Mouse (Mus musculus): ENCODE measurements at regions not wholly inside any gene's neighbourhood (a gene's known extent, or its start where the extent isn't known, plus 50 kb on each side); places are given as distances from the start of the nearest gene placed in this dataset.

DNA sequence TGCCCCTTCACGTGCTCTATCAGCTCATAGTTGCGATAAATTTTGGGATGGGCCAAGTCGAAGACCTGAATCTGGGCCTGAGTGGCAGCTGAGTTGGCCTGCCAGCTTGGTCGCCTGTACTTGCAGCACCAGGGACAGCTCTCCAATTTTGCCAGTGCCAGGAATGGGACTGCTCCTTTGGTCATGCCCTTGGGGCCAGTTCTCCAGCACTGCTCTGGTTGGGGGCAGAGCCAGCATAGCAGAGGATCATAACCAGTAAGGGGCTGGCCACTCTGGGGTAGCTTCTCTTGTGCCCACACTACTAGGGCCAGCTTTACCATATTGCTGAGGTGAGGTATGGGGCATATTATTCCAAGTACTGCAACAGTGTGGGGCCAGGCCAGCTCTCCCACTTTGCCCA is 397.0 kb upstream of the Cadm2 start:
- TF ChIP-seq POLR2A (IDR thresholded peaks at IDR 0.05; ENCODE audit: extremely low read depth, insufficient read depth, low read length), result no peak
- Histone ChIP-seq H3K4me3 (ENCODE audit: insufficient read depth, low read length) (no peak overlapping the region), H3K4me1 (ENCODE audit: control insufficient read depth, insufficient read depth, low read length) (no peaks in the 10 kb centered on the region), H3K27ac (ENCODE audit: insufficient read depth, low read length) (no peak overlapping the region)

DNA sequence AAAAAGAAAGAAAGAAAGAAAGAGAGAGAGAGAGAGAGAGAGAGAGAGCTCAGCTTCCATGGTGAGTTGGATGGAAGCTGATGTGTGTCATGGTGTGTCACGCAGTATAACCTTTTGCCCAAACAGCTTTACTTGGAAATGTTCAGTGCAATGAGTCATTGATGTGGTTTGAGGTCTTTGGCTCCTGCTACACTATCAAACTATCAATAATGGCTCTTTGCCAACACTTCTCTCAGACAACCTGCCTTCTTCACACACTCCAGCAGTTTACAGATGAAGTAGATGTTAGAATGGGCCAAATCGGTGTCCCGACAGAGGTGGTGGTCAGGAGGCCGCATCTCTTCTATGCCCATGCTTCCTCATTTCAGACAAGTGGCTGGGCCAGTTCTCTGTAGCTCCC is 369.0 kb upstream of the Cadm2 start:
- Histone ChIP-seq H3K4me1 (ENCODE audit: control insufficient read depth, insufficient read depth, low read length) (no peaks in the 10 kb centered on the region), H3K4me3 (ENCODE audit: insufficient read depth, low read length) (no peak overlapping the region), H3K27ac (ENCODE audit: insufficient read depth, low read length) (no peak overlapping the region)
- no peak for TF ChIP-seq CTCF (IDR thresholded peaks at IDR 0.05; ENCODE audit: extremely low read depth, insufficient read depth, low read length)
- no peak for TF ChIP-seq POLR2A (IDR thresholded peaks at IDR 0.05; ENCODE audit: extremely low read depth, insufficient read depth, low read length)

DNA sequence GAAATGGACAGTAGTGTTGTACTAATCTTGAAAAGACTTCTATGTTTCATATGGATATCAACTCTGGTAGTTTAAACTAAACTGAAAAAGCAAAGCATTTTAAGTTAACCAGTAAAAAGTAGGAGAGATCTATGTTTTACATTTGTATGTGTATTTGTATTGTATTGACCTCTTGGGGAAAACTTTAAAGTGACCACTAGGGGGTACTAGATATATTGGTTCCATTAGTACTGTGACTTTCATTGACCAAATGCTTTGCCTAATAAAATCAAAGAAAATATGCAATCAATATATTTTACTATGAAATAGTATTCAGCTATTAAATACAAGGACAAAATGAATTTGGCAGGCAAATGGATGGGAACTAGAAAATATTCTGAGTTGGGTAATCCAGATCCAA is 355.9 kb upstream of the Cadm2 start:
- H3K27ac ChIP-seq (ENCODE audit: insufficient read depth, low read length), result no peak overlapping the region
- H3K4me1 ChIP-seq (ENCODE audit: control insufficient read depth, insufficient read depth, low read length), result no peaks in the 10 kb centered on the region
- no peak for TF ChIP-seq CTCF (IDR thresholded peaks at IDR 0.05; ENCODE audit: extremely low read depth, insufficient read depth, low read length)
- no peak for TF ChIP-seq POLR2A (IDR thresholded peaks at IDR 0.05; ENCODE audit: extremely low read depth, insufficient read depth, low read length)
- no peak overlapping the region for H3K4me3 ChIP-seq (ENCODE audit: insufficient read depth, low read length)

DNA sequence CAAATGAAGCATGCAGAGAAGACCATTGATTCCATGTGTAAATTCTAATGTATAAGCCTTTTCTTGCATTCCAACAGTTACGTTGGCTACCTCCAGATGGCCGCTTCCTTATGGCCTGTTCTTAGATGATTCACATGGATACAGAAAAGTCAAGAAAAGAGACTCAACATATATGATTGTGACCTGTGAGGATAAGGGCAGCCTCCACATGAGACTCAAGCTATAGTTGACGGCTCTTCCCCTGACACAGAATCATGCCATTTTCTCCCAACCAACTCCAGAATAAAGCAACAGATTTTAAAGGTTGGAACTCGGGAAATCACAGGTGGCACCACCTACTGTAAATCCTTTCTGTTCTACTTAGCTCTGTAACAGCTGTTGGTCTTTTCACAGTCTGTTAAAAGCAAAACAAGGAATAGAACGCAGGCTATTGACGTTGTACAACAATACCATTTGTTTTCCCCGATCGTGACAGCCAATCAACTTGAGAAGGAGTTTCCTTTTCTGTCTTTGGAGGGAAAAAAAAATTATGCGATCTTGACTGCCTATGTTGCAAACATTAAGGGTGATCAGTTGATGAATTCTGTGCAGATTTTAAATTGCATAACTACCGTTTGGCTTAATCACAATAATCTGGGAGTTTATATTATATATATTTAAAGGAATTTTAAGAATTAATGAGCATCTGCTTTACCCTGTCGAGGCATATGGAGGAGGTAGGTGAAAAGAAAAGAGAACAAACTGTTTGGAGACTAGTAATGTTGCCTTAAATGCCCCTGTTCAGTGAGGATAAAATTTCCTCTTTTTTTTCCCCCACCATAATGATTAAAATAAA is 347.8 kb upstream of the Cadm2 start:
- H3K4me3 ChIP-seq (ENCODE audit: insufficient read depth, low read length), result no peak overlapping the region
- H3K27ac ChIP-seq (ENCODE audit: insufficient read depth, low read length), result no peak overlapping the region; the same call in 1 of the 2 replicates
- no peak for TF ChIP-seq POLR2A (IDR thresholded peaks at IDR 0.05; ENCODE audit: extremely low read depth, insufficient read depth, low read length)
- no peak for TF ChIP-seq CTCF (IDR thresholded peaks at IDR 0.05; ENCODE audit: extremely low read depth, insufficient read depth, low read length)
- no peaks in the 10 kb centered on the region for H3K4me1 ChIP-seq (ENCODE audit: control insufficient read depth, insufficient read depth, low read length)

DNA sequence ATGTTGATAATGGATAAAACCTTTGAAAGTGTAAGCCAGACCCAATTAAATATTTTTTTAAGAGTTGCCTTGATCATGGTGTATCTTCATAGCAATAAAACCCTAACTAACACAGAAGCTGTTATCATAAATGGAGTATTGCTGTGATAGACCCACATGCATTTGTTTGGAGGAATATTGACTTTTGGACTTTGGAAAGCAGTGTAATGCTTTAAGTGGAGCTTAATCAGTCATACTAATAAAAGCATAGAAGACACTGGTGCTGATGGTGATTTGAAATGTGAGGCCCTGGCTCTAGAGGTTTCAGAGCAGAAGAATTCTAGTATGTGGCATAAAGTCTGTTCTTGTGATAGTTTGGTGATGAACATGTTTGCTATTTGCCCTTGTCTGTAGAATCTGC is 328.4 kb upstream of the Cadm2 start:
- no peaks in the 10 kb centered on the region for H3K4me1 ChIP-seq (ENCODE audit: control insufficient read depth, insufficient read depth, low read length)
- H3K27ac ChIP-seq (ENCODE audit: insufficient read depth, low read length), result no peak overlapping the region
- no peak overlapping the region for H3K4me3 ChIP-seq (ENCODE audit: insufficient read depth, low read length)
- no peak for TF ChIP-seq POLR2A (IDR thresholded peaks at IDR 0.05; ENCODE audit: extremely low read depth, insufficient read depth, low read length)
- no peak for TF ChIP-seq CTCF (IDR thresholded peaks at IDR 0.05; ENCODE audit: extremely low read depth, insufficient read depth, low read length)

DNA sequence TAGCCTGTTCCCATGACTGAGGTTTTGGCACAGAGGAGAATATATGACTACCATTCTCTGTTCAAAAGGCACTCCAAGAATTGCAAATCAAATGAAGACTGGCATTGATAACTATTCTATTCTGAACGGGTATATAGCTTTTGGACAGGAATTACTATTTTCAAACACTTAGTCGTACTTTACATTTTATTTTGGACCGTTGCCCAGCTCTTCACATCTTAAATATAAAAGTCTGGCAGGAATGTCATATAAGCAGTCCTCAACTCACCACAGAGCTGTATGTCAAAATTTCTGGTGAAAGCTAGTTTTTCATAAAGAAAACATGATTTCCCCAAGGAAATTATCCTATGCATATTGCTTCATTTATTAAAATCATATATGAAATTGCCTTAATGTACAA is 323.7 kb upstream of the Cadm2 start:
- Histone ChIP-seq H3K27ac (ENCODE audit: insufficient read depth, low read length) (no peak overlapping the region), H3K4me1 (ENCODE audit: control insufficient read depth, insufficient read depth, low read length) (no peaks in the 10 kb centered on the region), H3K4me3 (ENCODE audit: insufficient read depth, low read length) (no peak overlapping the region)
- no peak for TF ChIP-seq POLR2A (IDR thresholded peaks at IDR 0.05; ENCODE audit: extremely low read depth, insufficient read depth, low read length)
- no peak for TF ChIP-seq CTCF (IDR thresholded peaks at IDR 0.05; ENCODE audit: extremely low read depth, insufficient read depth, low read length)

DNA sequence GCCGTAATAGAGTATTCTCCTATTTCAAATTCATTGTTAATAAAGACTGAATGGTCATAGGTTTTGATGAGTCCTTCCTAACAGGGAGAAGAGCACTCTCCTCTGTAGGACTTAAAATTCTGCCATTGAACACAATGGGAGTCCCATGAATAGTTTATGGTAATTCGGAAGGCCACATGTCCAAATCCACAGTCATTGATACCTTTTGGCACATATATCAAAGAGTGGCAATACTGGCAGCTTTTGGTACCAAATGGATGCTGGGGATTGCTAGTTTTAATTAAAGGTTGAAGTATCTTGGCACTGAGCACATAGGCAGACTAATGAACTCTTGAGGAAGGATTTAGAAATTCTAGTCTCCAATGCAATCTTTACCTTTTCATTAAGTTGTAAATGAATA is 298.5 kb upstream of the Cadm2 start:
- Histone ChIP-seq H3K4me3 (ENCODE audit: insufficient read depth, low read length) (no peak overlapping the region), H3K27ac (ENCODE audit: insufficient read depth, low read length) (no peak overlapping the region), H3K4me1 (ENCODE audit: control insufficient read depth, insufficient read depth, low read length) (no peaks in the 10 kb centered on the region)
- TF ChIP-seq POLR2A (IDR thresholded peaks at IDR 0.05; ENCODE audit: extremely low read depth, insufficient read depth, low read length) (no peak), CTCF (IDR thresholded peaks at IDR 0.05; ENCODE audit: extremely low read depth, insufficient read depth, low read length) (no peak)

DNA sequence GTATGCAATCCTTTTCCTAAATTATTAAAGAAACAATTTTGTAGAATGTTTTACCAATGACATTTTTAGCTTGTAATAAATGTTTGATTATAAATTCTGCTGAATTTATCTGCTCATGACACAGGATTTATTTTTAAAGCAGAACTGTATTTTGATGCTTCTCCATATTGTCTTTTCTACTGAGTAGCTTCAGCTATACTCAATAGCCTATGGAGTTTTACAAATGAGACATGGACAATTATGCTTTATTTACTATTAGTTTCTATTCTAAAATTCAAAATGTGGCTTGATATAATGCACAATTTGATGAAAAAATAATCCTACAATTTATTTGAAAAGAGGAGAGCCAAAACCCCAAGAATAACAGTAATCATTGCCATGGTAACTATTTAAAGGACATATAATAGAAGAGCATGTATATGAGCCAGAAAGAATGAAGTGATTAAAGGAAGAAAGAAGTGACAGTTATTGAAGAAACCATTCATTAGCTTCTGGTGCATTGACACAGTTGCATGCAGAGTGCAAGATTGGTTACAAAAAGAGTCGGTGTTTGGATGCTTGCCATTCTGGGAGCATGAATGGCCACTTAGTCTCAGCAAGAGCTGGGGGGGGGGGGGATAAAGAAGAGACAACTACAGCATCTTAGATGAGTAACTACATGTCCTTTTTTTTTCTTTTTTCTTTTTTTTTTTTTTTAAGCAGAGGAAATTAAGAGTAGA is 250.8 kb upstream of the Cadm2 start:
- TF ChIP-seq CTCF (IDR thresholded peaks at IDR 0.05; ENCODE audit: extremely low read depth, insufficient read depth, low read length), result no peak
- TF ChIP-seq POLR2A (IDR thresholded peaks at IDR 0.05; ENCODE audit: extremely low read depth, insufficient read depth, low read length), result no peak
- Histone ChIP-seq H3K4me1 (ENCODE audit: control insufficient read depth, insufficient read depth, low read length) (no peaks in the 10 kb centered on the region), H3K27ac (ENCODE audit: insufficient read depth, low read length) (no peak overlapping the region), H3K4me3 (ENCODE audit: insufficient read depth, low read length) (no peak overlapping the region)

DNA sequence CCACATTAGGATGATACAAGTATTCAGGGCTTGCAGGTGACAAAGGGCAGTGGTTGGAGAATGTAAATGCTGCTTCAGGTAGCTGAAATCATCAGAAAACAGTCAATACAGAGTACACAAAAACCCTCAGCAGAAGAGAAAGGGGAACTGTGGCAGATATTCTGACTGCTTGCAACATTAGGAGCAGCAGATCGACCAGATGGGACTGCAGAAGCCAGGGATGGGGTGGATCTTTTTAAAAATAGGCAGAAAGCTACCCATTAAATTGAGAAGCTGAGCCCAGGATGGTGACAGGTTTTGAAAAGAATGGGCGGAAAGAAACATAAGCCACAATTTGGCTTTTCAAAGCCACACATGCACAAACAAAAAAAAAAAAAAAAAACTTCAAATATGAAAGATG is 229.5 kb upstream of the Cadm2 start:
- H3K4me1 ChIP-seq (ENCODE audit: control insufficient read depth, insufficient read depth, low read length), result no peaks in the 10 kb centered on the region
- H3K4me3 ChIP-seq (ENCODE audit: insufficient read depth, low read length), result no peak overlapping the region
- no peak overlapping the region for H3K27ac ChIP-seq (ENCODE audit: insufficient read depth, low read length)
- TF ChIP-seq POLR2A (IDR thresholded peaks at IDR 0.05; ENCODE audit: extremely low read depth, insufficient read depth, low read length) (no peak), CTCF (IDR thresholded peaks at IDR 0.05; ENCODE audit: extremely low read depth, insufficient read depth, low read length) (no peak)

DNA sequence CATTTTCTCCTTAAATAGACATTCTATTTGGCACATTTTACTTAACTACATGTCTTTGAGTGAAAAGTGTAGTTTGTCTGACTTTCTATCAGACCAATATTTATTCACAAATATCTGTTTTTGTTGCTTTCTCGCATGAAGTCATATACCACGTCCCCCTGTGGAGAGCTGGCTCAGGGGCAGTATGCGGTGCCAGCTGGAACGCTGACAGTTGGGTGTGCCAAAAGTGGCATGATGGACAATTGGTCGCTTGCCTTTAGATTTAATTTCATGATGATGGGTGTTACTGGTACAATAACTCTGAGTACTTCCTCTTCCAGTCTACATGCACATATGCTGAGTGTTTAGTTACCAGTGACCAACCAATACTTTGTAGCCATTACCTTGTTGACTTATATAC is 223.8 kb upstream of the Cadm2 start:
- no peak overlapping the region for H3K4me3 ChIP-seq (ENCODE audit: insufficient read depth, low read length)
- H3K27ac ChIP-seq (ENCODE audit: insufficient read depth, low read length), result no peak overlapping the region
- no peaks in the 10 kb centered on the region for H3K4me1 ChIP-seq (ENCODE audit: control insufficient read depth, insufficient read depth, low read length)
- no peak for TF ChIP-seq POLR2A (IDR thresholded peaks at IDR 0.05; ENCODE audit: extremely low read depth, insufficient read depth, low read length)
- no peak for TF ChIP-seq CTCF (IDR thresholded peaks at IDR 0.05; ENCODE audit: extremely low read depth, insufficient read depth, low read length)

Data from cortical plate, adult 2 months (tissue).